Mouse (Mus musculus) bone marrow, adult 2 months (tissue): ENCODE results near the gene Rpl6.

ENCODE experiments used
- CTCF ChIP-seq: fragments of 200-500 bp; IDR thresholded peaks from 2 replicates; pipeline ENCODE4 v1.5.1; 2011; ENCODE audit warnings: low read length, control low read depth; ENCODE audit not compliant: control insufficient read depth, insufficient read depth
- POLR2A ChIP-seq: fragments of 200-500 bp; IDR thresholded peaks from 2 replicates; pipeline ENCODE4 v1.6.1; 2011; ENCODE audit warnings: low read depth, mild to moderate bottlenecking, control low read depth, low read length, borderline replicate concordance; ENCODE audit not compliant: control insufficient read depth

DNA sequence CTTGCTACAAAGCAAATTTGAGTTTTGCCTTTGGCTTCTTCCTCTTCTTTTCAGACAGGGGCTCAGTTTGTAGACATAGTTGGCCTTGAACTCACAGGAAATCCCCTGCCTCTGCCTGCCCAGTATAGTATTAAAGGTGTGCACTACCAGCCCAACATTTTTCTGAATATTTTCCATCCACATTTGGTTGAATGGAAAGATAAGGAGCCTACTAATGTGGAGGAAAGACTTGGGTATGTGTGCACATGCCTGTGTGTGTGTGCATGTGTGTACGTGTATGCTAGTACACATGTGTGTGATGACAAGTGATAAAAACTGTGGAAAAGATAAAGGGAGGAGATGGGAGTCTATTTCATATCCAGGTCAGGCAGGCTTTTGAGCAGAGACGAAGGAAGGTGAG, 21.6 kb downstream of the Rpl6 start:
- TF ChIP-seq CTCF (no peak), POLR2A (no peak)
